In the genomic region with DNA sequence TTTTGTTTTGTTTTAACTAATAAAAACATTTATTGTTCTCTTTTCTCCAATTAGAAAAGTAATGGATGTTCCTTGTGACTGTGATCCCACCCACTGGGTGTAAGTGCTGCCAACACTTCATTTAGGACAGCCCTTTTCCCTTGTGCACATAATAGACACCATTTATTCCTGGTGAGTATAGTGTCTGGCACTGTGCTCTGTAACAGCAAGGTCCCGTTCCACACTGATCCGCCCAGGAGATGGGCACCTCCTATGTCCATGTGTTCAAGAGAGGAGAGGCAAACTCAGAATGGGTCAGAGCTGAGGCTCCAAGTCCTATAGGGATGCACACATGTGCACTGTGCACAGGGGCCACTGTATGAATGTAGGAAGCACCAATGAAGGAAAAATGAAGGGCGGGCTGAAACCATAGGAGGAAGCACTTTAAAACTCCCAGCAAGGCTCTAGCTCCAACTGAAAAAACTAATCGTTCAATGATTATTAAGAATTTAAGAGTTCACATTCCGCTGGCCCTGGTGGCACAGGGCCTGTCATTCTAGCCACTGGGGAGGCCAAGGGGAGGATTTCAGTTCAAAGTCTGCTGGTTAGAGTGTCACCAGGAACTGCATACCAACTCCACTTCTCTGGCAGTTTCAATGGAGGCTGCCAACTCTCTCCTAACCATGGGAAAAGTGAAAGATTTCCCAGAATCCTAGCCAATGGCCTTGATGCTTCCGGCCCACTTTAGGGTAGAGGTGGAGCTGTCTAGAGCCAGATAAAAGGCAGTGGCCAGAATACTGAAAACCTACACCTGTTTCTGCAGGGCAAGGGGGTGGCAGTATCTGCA, we compare ENCODE assay signal across 9 mouse cellular contexts. TPM values are rescaled to one million over a fixed set of nuclear protein-coding genes. Genes with fewer than 3 reads are reported as not detected.
A peak's percentile ranks its signal among the peaks of the same experiment; 100 is the strongest.
DNase-seq lines count a peak whose midpoint lies in the region; ATAC-seq and TF ChIP-seq lines count a peak whose summit lies in the region.
"Had no signal": no experiment of that assay in that cellular context is flagged by ENCODE, and none has a peak within 500 bp of the region (broad histone marks: within the 10 kb centered on the region; RNA-seq: fewer than 3 reads in every experiment).

No protein-coding gene starts in this region.

- H3K4me3 ChIP-seq in forebrain, embryonic 13.5 days: no peak overlapping the region
- H3K4me3 ChIP-seq in forebrain, embryonic 11.5 days (ENCODE audit: low read depth, low read length): no peak overlapping the region
- no peak overlapping the region for H3K4me3 ChIP-seq in liver, adult 2 months (ENCODE audit: insufficient read depth, low read depth, low read length)
- no peak overlapping the region for H3K4me3 ChIP-seq in liver, embryonic 12.5 days
- no peak overlapping the region for H3K4me3 ChIP-seq in forebrain, postnatal 0 days (ENCODE audit: low read depth, low read length)
- H3K4me3 ChIP-seq in lung, postnatal 0 days (ENCODE audit: low read depth, low read length): no peak overlapping the region

- peaks cover 26% of the 10 kb centered on the region for H3K27me3 ChIP-seq in forebrain, embryonic 13.5 days
- H3K27me3 ChIP-seq in forebrain, embryonic 11.5 days (ENCODE audit: control insufficient read depth, insufficient read depth, low read length): peaks cover 3% of the 10 kb centered on the region
- no peaks in the 10 kb centered on the region for H3K27me3 ChIP-seq in liver, adult 2 months (ENCODE audit: control insufficient read depth, insufficient read depth, low read length)
- peaks cover 55% of the 10 kb centered on the region for H3K27me3 ChIP-seq in liver, embryonic 12.5 days (replicated peaks)
- no peaks in the 10 kb centered on the region for H3K27me3 ChIP-seq in forebrain, postnatal 0 days (ENCODE audit: insufficient read depth, low read length)
- H3K27me3 ChIP-seq in lung, postnatal 0 days (replicated peaks; ENCODE audit: insufficient read depth, low read length): no peaks in the 10 kb centered on the region

- peaks cover 3% of the 10 kb centered on the region; the same call in 1 of the 2 replicates for H3K79me2 ChIP-seq in liver, adult 2 months (ENCODE audit: control insufficient read depth, insufficient read depth, low read length)

- no peak overlapping the region for H3K4me2 ChIP-seq in forebrain, embryonic 13.5 days
- no peak overlapping the region for H3K4me2 ChIP-seq in forebrain, embryonic 11.5 days (ENCODE audit: low read depth, low read length, severe bottlenecking)
- no peak overlapping the region for H3K4me2 ChIP-seq in liver, embryonic 12.5 days
- H3K4me2 ChIP-seq in forebrain, postnatal 0 days (ENCODE audit: low read depth): no peak overlapping the region
- no peak overlapping the region for H3K4me2 ChIP-seq in lung, postnatal 0 days (replicated peaks; ENCODE audit: low read depth, low read length)

- 61% methylated on average over 6 of the region's 6 CpGs for WGBS in forebrain, embryonic 13.5 days
- WGBS in forebrain, embryonic 11.5 days: 68% methylated on average over 6 of the region's 6 CpGs
- 25% methylated on average over 6 of the region's 6 CpGs for WGBS in liver, adult 2 months
- 63% methylated on average over 6 of the region's 6 CpGs for WGBS in liver, embryonic 12.5 days (ENCODE audit: insufficient replicate concordance)
- WGBS in forebrain, postnatal 0 days: 55% methylated on average over 6 of the region's 6 CpGs
- 58% methylated on average over 6 of the region's 6 CpGs for WGBS in lung, postnatal 0 days

- no peak for DNase-seq in forebrain, embryonic 11.5 days (ENCODE audit: low spot score)
- peak; percentile 99 for DNase-seq in liver, adult 2 months (ENCODE audit: extremely low read depth, low read depth, low spot score)
- DNase-seq in forebrain, postnatal 0 days: peak; percentile 10
- DNase-seq in lung, postnatal 0 days (ENCODE audit: low spot score): peak; percentile 16
- DNase-seq in embryo, embryonic 9.5 days (ENCODE audit: extremely low spot score): no peak
- DNase-seq in thymus, postnatal 14 days: no peak

- no peak for TF ChIP-seq POLR2A in liver, adult 2 months (IDR thresholded peaks at IDR 0.05; ENCODE audit: extremely low read depth, insufficient read depth, low read length)

- no peaks in the 10 kb centered on the region for H3K9me3 ChIP-seq in forebrain, embryonic 13.5 days (replicated peaks)
- no peaks in the 10 kb centered on the region for H3K9me3 ChIP-seq in forebrain, embryonic 11.5 days (ENCODE audit: control insufficient read depth, low read length)
- no peaks in the 10 kb centered on the region for H3K9me3 ChIP-seq in liver, embryonic 12.5 days (replicated peaks)
- H3K9me3 ChIP-seq in forebrain, postnatal 0 days (ENCODE audit: low read length): no peaks in the 10 kb centered on the region
- H3K9me3 ChIP-seq in lung, postnatal 0 days (ENCODE audit: low read length): no peaks in the 10 kb centered on the region

- H3K27ac ChIP-seq in forebrain, embryonic 13.5 days: 0 out of 2 replicates have a peak overlapping the region, but pooled peaks have one; percentile 59
- no peak overlapping the region for H3K27ac ChIP-seq in forebrain, embryonic 11.5 days (ENCODE audit: low read depth, low read length)
- H3K27ac ChIP-seq in liver, adult 2 months (replicated peaks; ENCODE audit: insufficient read depth, low read depth, low read length): peak overlapping the region; percentile 95
- H3K27ac ChIP-seq in liver, embryonic 12.5 days: no peak overlapping the region
- H3K27ac ChIP-seq in forebrain, postnatal 0 days (ENCODE audit: low read depth, low read length): no peak overlapping the region
- H3K27ac ChIP-seq in lung, postnatal 0 days (ENCODE audit: low read length): no peak overlapping the region; the same call in 1 of the 2 replicates
- H3K27ac ChIP-seq: macrophage had no signal

- no peak; the same call in none of the 2 replicates for TF ChIP-seq EP300 in lung, postnatal 0 days (IDR thresholded peaks at IDR 0.05)

- no peaks in the 10 kb centered on the region for H3K36me3 ChIP-seq in forebrain, embryonic 13.5 days (ENCODE audit: poor library complexity, severe bottlenecking)
- H3K36me3 ChIP-seq in forebrain, embryonic 11.5 days (ENCODE audit: control insufficient read depth, insufficient read depth, low read length): no peaks in the 10 kb centered on the region
- H3K36me3 ChIP-seq in liver, adult 2 months (ENCODE audit: control insufficient read depth, insufficient read depth, low read length): no peaks in the 10 kb centered on the region
- H3K36me3 ChIP-seq in liver, embryonic 12.5 days: no peaks in the 10 kb centered on the region
- H3K36me3 ChIP-seq in forebrain, postnatal 0 days (ENCODE audit: insufficient read depth): no peaks in the 10 kb centered on the region; the same call in 1 of the 2 replicates
- no peaks in the 10 kb centered on the region for H3K36me3 ChIP-seq in lung, postnatal 0 days (ENCODE audit: insufficient read depth, low read length)

- TF ChIP-seq CTCF in liver, adult 2 months (IDR thresholded peaks at IDR 0.05; ENCODE audit: low read depth, low read length): no peak
- no peak for TF ChIP-seq CTCF in forebrain, postnatal 0 days (IDR thresholded peaks at IDR 0.05; ENCODE audit: low read depth)
- no peak for TF ChIP-seq CTCF in lung, postnatal 0 days (IDR thresholded peaks at IDR 0.05)

- no peak overlapping the region for H3K9ac ChIP-seq in forebrain, embryonic 13.5 days
- H3K9ac ChIP-seq in forebrain, embryonic 11.5 days (ENCODE audit: low read length): no peak overlapping the region
- no peak overlapping the region for H3K9ac ChIP-seq in liver, adult 2 months (ENCODE audit: low read depth, low read length)
- no peak overlapping the region for H3K9ac ChIP-seq in liver, embryonic 12.5 days
- H3K9ac ChIP-seq in forebrain, postnatal 0 days: no peak overlapping the region
- H3K9ac ChIP-seq in lung, postnatal 0 days (replicated peaks; ENCODE audit: low read depth): no peak overlapping the region

- 0 out of 2 replicates have a peak, but pooled peaks have one; percentile 11 for ATAC-seq in forebrain, embryonic 13.5 days
- ATAC-seq in forebrain, embryonic 11.5 days (replicated peaks; ENCODE audit: low FRiP score): no peak
- no peak for ATAC-seq in liver, embryonic 12.5 days
- ATAC-seq in forebrain, postnatal 0 days: peak; percentile 36
- peak; percentile 46; the same call in 1 of the 2 replicates for ATAC-seq in lung, postnatal 0 days

- H3K4me1 ChIP-seq in forebrain, embryonic 13.5 days: peaks cover 33% of the 10 kb centered on the region
- peaks cover 12% of the 10 kb centered on the region for H3K4me1 ChIP-seq in forebrain, embryonic 11.5 days (replicated peaks; ENCODE audit: control insufficient read depth, insufficient read depth, low read length)
- peaks cover 37% of the 10 kb centered on the region for H3K4me1 ChIP-seq in liver, adult 2 months (ENCODE audit: control insufficient read depth, insufficient read depth, low read length)
- H3K4me1 ChIP-seq in liver, embryonic 12.5 days: peaks cover 48% of the 10 kb centered on the region
- peaks cover 13% of the 10 kb centered on the region for H3K4me1 ChIP-seq in forebrain, postnatal 0 days (ENCODE audit: insufficient read depth)
- peaks cover 28% of the 10 kb centered on the region for H3K4me1 ChIP-seq in lung, postnatal 0 days (ENCODE audit: insufficient read depth, low read depth, low read length)

RNA-seq across cellular contexts. Expression of a gene that starts 58.6 kb away (rescaled TPM):
- 8.2 and 8.3 TPM in 2 replicates for polyA plus RNA-seq in forebrain, embryonic 13.5 days (2015; fragmentation: Nextera tagmentation; extraction: Ambion mirVana)
- 5.5 and 5.9 TPM in 2 replicates for polyA plus RNA-seq in forebrain, embryonic 11.5 days (2014; fragmentation: Nextera tagmentation; extraction: Ambion mirVana)
- 6.8 and 9.3 TPM in 2 replicates for total RNA-seq in liver, adult 2 months (2014; rRNA removed)
- polyA plus RNA-seq in liver, adult 2 months (2012; rRNA removed): 17.3 and 28.3 TPM in 2 replicates
- polyA plus RNA-seq in liver, embryonic 12.5 days (2016; fragmentation: Nextera tagmentation; extraction: Ambion mirVana): 6.2 and 8.8 TPM in 2 replicates
- total RNA-seq in forebrain, postnatal 0 days (2014; rRNA removed): 53.9 and 54.1 TPM in 2 replicates
- polyA plus RNA-seq in forebrain, postnatal 0 days (2015; fragmentation: Nextera tagmentation; extraction: Ambion mirVana): 32.7 and 33.2 TPM in 2 replicates
- polyA plus RNA-seq in lung, postnatal 0 days (2015; fragmentation: Nextera tagmentation; extraction: Ambion mirVana): 23.7 and 32.4 TPM in 2 replicates

Comparison
In these comparisons a context has a peak if more than half of its experiments do, and no peak if none do; other contexts are left out.
1. ATAC-seq: peak in forebrain, embryonic 13.5 days (single experiment), forebrain, postnatal 0 days (single experiment) and lung, postnatal 0 days (single experiment); none in forebrain, embryonic 11.5 days (single experiment) and liver, embryonic 12.5 days (single experiment).
2. H3K27ac ChIP-seq: peak in forebrain, embryonic 13.5 days (single experiment) and liver, adult 2 months (single experiment); none in forebrain, embryonic 11.5 days (single experiment), liver, embryonic 12.5 days (single experiment), forebrain, postnatal 0 days (single experiment) and lung, postnatal 0 days (single experiment).
3. DNase-seq: peak in liver, adult 2 months (single experiment), forebrain, postnatal 0 days (single experiment) and lung, postnatal 0 days (single experiment); none in forebrain, embryonic 11.5 days (single experiment), embryo, embryonic 9.5 days (single experiment) and thymus, postnatal 14 days (single experiment).